Mouse (Mus musculus): ENCODE data around the gene Gm21981.

GRCm38 (mm10) chr17:47642992-47643391 is 51.3 kb downstream of the Gm21981 start:
- TF ChIP-seq POLR2A (IDR thresholded peaks at IDR 0.05; ENCODE audit: insufficient read length, low read depth) (no peak), MYOD1 (IDR thresholded peaks at IDR 0.05; ENCODE audit: control insufficient read depth in 1 of 3, insufficient read length in 2 of 3, low read depth in 2 of 3) (no peak), E2F4 (IDR thresholded peaks at IDR 0.05; ENCODE audit: insufficient read depth) (no peak), MYOG (IDR thresholded peaks at IDR 0.05; ENCODE audit: control insufficient read depth in 1 of 3, insufficient read depth in 1 of 3, insufficient read length in 2 of 3, low read depth in 2 of 3) (no peak), POLR2AphosphoS2 (IDR thresholded peaks at IDR 0.05; ENCODE audit: insufficient read length, low read depth) (no peak)

Data from myocyte (in vitro differentiated cells).